Mouse (Mus musculus): ENCODE measurements at regions not wholly inside any gene's neighbourhood (a gene's known extent, or its start where the extent isn't known, plus 50 kb on each side); places are given as distances from the start of the nearest gene placed in this dataset.

GRCm38 (mm10) chr2:114407408-114407807 lies 206.1 kb upstream of the Zfp770 start:
- no peak for TF ChIP-seq CTCF (IDR thresholded peaks at IDR 0.05; ENCODE audit: control insufficient read depth, insufficient read depth, insufficient replicate concordance, low read depth, low read length)
- TF ChIP-seq POLR2A (IDR thresholded peaks at IDR 0.05; ENCODE audit: control insufficient read depth, low read depth, low read length), result no peak
